Mouse (Mus musculus): ENCODE measurements around the gene Lcmt2. TPM values are rescaled to one million over a fixed set of nuclear protein-coding genes. Genes with fewer than 3 reads are reported as not detected.

Gene Lcmt2
- 21.9 and 22.8 TPM in 2 replicates for polyA plus RNA-seq (2016; fragmentation: Nextera tagmentation; extraction: Ambion mirVana)

DNA sequence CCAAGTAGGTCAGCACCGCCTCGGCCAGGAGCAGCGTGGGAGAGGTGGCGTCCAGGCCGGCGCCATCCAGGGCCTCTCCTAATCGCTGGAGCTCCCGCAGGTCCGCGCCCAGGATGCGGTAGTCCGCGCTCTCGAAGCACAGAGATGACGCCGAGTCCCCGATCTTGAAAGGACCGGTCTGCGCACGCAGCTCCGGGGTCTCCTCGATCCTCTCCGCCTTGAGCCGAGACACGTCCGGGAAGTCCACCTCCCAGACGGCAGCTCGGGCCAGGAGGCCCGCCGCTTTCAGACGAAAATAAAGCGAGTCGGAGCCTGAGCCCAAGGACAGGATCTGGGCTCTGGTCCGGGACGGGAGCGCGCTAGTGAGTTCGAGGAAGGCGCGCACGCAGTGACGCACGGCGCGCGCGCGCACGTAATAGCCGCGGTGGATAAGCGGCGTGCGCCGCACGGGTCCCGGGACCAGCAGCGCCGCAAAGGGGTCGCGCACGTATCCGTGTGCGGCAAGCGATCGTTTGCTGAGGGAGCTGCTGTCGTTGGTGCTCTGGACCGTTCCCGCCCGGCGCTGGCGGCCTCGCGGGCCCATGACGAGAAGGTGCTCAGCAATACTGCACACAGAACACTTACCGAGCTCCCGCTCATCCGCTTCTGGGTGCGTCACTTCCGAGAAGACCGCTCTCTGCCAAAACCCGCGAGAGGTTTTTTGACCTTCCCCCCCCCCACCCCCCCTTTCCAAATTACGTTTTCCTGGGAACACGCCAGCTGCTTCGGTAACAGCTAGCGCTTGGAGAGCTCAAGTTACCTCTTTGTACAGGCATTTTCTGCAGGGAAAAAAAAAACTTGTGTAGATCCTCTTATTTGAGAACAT is at the start of gene Lcmt2, which contains the start of gene Adal:
Gene Lcmt2, minus strand, starts transcription at position 636 of the 865 bp plus-strand sequence.
Gene Adal, plus strand, starts transcription at position 411 of the 865 bp plus-strand sequence.
- Histone ChIP-seq H3K36me3 (peaks cover 48% of the 10 kb centered on the region), H3K27me3 (ENCODE audit: low read depth, poor library complexity, severe bottlenecking) (no peaks in the 10 kb centered on the region), H3K4me1 (peaks cover 33% of the 10 kb centered on the region), H3K9me3 (replicated peaks) (peaks cover 16% of the 10 kb centered on the region), H3K4me3 (peak within 1 kb of the TSS; percentile 71), H3K27ac (replicated peaks) (peak within 1 kb of the TSS; percentile 96)
- under 1% methylated on average over 87 of the region's 87 CpGs for WGBS
- peak; percentile 92 for DNase-seq (ENCODE audit: low spot score)

GRCm38 (mm10) chr2:121188530-121188929 is 48.1 kb upstream of the Lcmt2 start:
- Histone ChIP-seq H3K27me3 (ENCODE audit: low read depth, poor library complexity, severe bottlenecking) (no peaks in the 10 kb centered on the region), H3K27ac (replicated peaks) (no peak overlapping the region), H3K4me3 (no peak overlapping the region), H3K9me3 (replicated peaks) (no peaks in the 10 kb centered on the region), H3K4me1 (no peaks in the 10 kb centered on the region), H3K36me3 (peaks cover 98% of the 10 kb centered on the region)
- no peak for DNase-seq (ENCODE audit: low spot score)
- 78% methylated on average over 1 of the region's 1 CpGs for WGBS

DNA sequence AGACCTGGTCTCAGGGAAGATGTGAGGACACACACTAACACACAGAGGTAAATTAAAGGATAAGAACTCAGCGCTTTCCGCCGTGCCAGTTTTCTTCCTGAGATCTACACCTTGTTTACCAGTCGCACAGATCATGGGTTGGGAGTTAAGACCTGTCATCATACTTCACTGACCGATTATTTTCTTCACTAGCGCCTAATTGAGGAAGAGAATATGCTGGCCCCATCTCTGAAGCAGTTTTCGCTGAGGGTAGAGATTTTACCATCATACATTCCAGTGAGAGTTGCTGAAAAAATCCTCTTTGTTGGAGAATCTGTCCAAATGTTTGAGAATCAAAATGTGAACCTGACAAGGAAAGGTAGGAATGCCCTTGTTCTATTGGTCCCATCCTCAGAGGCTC is 43.7 kb upstream of the Lcmt2 start:
- Histone ChIP-seq H3K36me3 (peaks cover 96% of the 10 kb centered on the region), H3K4me1 (no peaks in the 10 kb centered on the region), H3K27ac (replicated peaks) (no peak overlapping the region), H3K4me3 (no peak overlapping the region), H3K27me3 (ENCODE audit: low read depth, poor library complexity, severe bottlenecking) (no peaks in the 10 kb centered on the region), H3K9me3 (replicated peaks) (no peaks in the 10 kb centered on the region)
- DNase-seq (ENCODE audit: low spot score), result no peak
- WGBS, result 96% methylated on average over 7 of the region's 7 CpGs

GRCm38 (mm10) chr2:121183431-121183830 is 43.0 kb upstream of the Lcmt2 start:
- no peaks in the 10 kb centered on the region for H3K4me1 ChIP-seq
- H3K27ac ChIP-seq (replicated peaks), result no peak overlapping the region
- no peaks in the 10 kb centered on the region for H3K9me3 ChIP-seq (replicated peaks)
- DNase-seq (ENCODE audit: low spot score), result no peak
- no peaks in the 10 kb centered on the region for H3K27me3 ChIP-seq (ENCODE audit: low read depth, poor library complexity, severe bottlenecking)
- 89% methylated on average over 5 of the region's 5 CpGs for WGBS
- no peak overlapping the region for H3K4me3 ChIP-seq
- H3K36me3 ChIP-seq, result peaks cover 96% of the 10 kb centered on the region

DNA sequence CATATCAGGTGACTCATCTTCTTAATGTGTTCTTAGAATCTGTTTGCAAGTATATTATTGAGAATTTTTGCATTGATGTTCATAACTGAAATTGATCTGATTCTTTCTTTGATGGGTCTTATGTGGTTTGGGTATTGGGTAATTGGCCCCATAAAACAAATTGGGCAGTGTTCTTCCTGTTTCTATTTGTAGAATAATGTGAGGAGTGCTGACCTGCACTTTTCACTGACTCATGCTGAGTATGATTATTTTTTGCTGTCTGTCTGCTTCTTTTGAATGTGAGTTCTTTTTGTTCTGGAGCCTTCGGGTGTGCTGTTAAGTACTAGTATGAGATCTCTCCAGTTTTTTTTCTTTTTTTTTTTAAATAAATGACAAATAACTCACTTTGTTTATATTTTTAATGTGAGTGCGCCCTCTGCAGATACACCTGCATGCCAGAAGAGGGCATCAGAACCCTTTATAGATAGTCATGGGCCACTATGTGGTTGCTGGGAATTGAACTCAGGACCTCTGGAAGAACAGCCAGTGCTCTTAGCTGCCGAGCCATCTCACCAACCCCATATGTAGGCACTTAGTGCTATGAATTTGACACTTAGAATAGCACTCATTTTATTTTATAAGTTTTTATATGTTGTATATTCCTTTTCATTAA is 38.5 kb upstream of the Lcmt2 start:
- no peak overlapping the region for H3K4me3 ChIP-seq
- no peak overlapping the region for H3K27ac ChIP-seq (replicated peaks)
- H3K36me3 ChIP-seq, result peaks cover 97% of the 10 kb centered on the region
- H3K4me1 ChIP-seq, result no peaks in the 10 kb centered on the region
- H3K27me3 ChIP-seq (ENCODE audit: low read depth, poor library complexity, severe bottlenecking), result no peaks in the 10 kb centered on the region
- WGBS, result 95% methylated on average over 3 of the region's 3 CpGs
- no peaks in the 10 kb centered on the region for H3K9me3 ChIP-seq (replicated peaks)
- DNase-seq (ENCODE audit: low spot score), result no peak

- Histone ChIP-seq H3K4me3 (peak within 1 kb of the TSS; percentile 93), H3K9me3 (replicated peaks) (no peaks in the 10 kb centered on the region), H3K27me3 (ENCODE audit: low read depth, poor library complexity, severe bottlenecking) (no peaks in the 10 kb centered on the region), H3K36me3 (peaks cover 50% of the 10 kb centered on the region), H3K27ac (replicated peaks) (peak within 1 kb of the TSS; percentile 93), H3K4me1 (peaks cover 32% of the 10 kb centered on the region)
- peak; percentile 93 for DNase-seq (ENCODE audit: low spot score)
- WGBS, result under 1% methylated on average over 66 of the region's 66 CpGs
Observed at GRCm38 (mm10) chr2:121170980-121171742, 30.7 kb upstream of the Lcmt2 start, which contains the start of gene Zscan29. Gene Zscan29, minus strand, starts transcription at chr2:121171125.

- DNase-seq (ENCODE audit: low spot score), result no peak
- Histone ChIP-seq H3K4me3 (peak within 1 kb of the TSS; percentile 93), H3K27ac (replicated peaks) (peak within 1 kb of the TSS; percentile 93), H3K27me3 (ENCODE audit: low read depth, poor library complexity, severe bottlenecking) (no peaks in the 10 kb centered on the region), H3K36me3 (peaks cover 50% of the 10 kb centered on the region), H3K9me3 (replicated peaks) (no peaks in the 10 kb centered on the region), H3K4me1 (peaks cover 32% of the 10 kb centered on the region)
- under 1% methylated on average over 38 of the region's 38 CpGs for WGBS
Observed at GRCm38 (mm10) chr2:121170481-121170971, 30.1 kb upstream of the Lcmt2 start, which contains the start of gene Tubgcp4. Gene Tubgcp4, plus strand, starts transcription at chr2:121170654.

GRCm38 (mm10) chr2:121169902-121170301 is 29.4 kb upstream of the Lcmt2 start:
- no peak for DNase-seq (ENCODE audit: low spot score)
- 13% methylated on average over 9 of the region's 9 CpGs for WGBS

DNA sequence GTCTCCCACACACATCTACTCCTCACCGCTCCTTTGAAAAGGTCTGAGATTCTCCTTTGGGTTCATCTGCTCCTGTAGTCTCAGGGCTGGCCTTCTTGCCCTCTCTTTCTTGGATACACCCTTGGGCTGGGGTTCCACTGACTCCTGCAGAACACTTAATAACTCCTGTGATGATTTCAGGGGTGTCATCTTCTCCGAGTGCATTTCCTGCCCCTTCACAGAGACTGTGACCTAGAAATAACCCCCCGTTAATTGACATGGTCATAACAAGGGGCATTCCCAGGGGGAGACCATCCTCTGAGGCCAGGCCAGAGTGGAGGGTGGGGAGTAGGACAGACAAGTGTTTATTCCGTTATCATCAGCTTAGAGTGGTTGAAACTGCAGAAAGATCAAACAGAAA is 28.7 kb upstream of the Lcmt2 start:
- Histone ChIP-seq H3K9me3 (replicated peaks) (no peaks in the 10 kb centered on the region), H3K36me3 (peaks cover 48% of the 10 kb centered on the region), H3K27me3 (ENCODE audit: low read depth, poor library complexity, severe bottlenecking) (no peaks in the 10 kb centered on the region), H3K4me1 (peaks cover 32% of the 10 kb centered on the region), H3K27ac (replicated peaks) (no peak overlapping the region; the same call in 1 of the 2 replicates), H3K4me3 (peak overlapping the region; percentile 93)
- WGBS, result 76% methylated on average over 4 of the region's 4 CpGs
- DNase-seq (ENCODE audit: low spot score), result no peak

More at GRCm38 (mm10) chr2:121169902-121170301, 29.4 kb upstream of the Lcmt2 start:
- Histone ChIP-seq H3K27ac (replicated peaks) (peak overlapping the region; percentile 93; the same call in 1 of the 2 replicates), H3K4me3 (peak overlapping the region; percentile 93), H3K36me3 (peaks cover 49% of the 10 kb centered on the region), H3K4me1 (peaks cover 32% of the 10 kb centered on the region), H3K9me3 (replicated peaks) (no peaks in the 10 kb centered on the region), H3K27me3 (ENCODE audit: low read depth, poor library complexity, severe bottlenecking) (no peaks in the 10 kb centered on the region)

GRCm38 (mm10) chr2:121153100-121153499 is 12.6 kb upstream of the Lcmt2 start:
- Histone ChIP-seq H3K36me3 (peaks cover 68% of the 10 kb centered on the region), H3K4me3 (no peak overlapping the region), H3K27ac (replicated peaks) (no peak overlapping the region), H3K9me3 (replicated peaks) (no peaks in the 10 kb centered on the region), H3K27me3 (ENCODE audit: low read depth, poor library complexity, severe bottlenecking) (no peaks in the 10 kb centered on the region), H3K4me1 (no peaks in the 10 kb centered on the region)
- DNase-seq (ENCODE audit: low spot score), result no peak
- WGBS, result 91% methylated on average over 3 of the region's 3 CpGs

DNA sequence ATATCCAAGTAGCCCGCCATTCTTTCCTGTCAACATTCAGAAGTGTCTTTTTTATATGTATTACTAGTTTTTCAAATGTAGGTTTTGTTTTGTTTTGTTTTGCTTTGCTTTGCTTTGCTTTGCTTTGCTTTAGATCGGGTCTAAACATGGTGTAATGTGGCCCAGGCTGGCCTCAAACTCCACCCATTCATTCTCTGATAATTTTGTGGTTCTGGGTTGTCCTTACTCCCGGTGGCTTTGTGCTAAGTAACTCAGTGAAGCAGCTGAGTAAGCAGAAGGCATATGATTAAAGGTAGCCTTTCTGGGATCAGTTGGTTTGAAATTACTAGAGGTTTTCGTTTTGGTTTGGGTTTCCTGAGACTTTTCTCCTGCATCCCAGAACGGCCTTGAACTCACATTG is 9.2 kb upstream of the Lcmt2 start:
- H3K9me3 ChIP-seq (replicated peaks), result no peaks in the 10 kb centered on the region
- H3K27me3 ChIP-seq (ENCODE audit: low read depth, poor library complexity, severe bottlenecking), result no peaks in the 10 kb centered on the region
- no peak for DNase-seq (ENCODE audit: low spot score)
- WGBS, result 86% methylated on average over 5 of the region's 5 CpGs
- no peak overlapping the region for H3K4me3 ChIP-seq
- H3K4me1 ChIP-seq, result no peaks in the 10 kb centered on the region
- H3K36me3 ChIP-seq, result peaks cover 64% of the 10 kb centered on the region
- H3K27ac ChIP-seq (replicated peaks), result no peak overlapping the region

DNA sequence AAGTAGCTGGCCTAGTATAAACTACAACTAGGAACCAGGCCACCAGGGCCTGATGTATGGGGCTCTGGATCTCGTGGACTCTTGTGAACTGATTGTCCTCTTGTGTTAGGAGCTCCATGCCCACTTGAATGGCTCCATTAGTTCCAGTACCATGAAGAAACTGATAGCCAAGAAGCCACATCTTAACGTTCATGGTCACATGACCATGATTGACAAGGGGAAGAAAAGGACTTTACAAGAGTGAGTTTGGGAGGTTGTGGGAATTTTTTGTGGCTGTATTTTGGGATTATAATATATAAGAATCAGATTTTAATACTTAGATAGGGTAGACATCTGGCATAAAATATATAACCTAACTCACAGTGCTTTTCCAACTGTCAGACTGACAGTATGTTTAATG is 2.0 kb upstream of the Lcmt2 start:
- Histone ChIP-seq H3K4me1 (peaks cover 33% of the 10 kb centered on the region), H3K9me3 (replicated peaks) (peaks cover 15% of the 10 kb centered on the region), H3K27ac (replicated peaks) (no peak overlapping the region), H3K4me3 (no peak overlapping the region), H3K36me3 (peaks cover 56% of the 10 kb centered on the region), H3K27me3 (ENCODE audit: low read depth, poor library complexity, severe bottlenecking) (no peaks in the 10 kb centered on the region)
- WGBS, result 68% methylated on average over 2 of the region's 2 CpGs
- no peak for DNase-seq (ENCODE audit: low spot score)
